Comparison of ENCODE assay signal across 10 mouse cellular contexts in genomic region chr2:4587685-4588409, GRCm38 (mm10).
DNase-seq lines count a peak whose midpoint lies in the region; ATAC-seq and TF ChIP-seq lines count a peak whose summit lies in the region.
"Had no signal": no experiment of that assay in that cellular context is flagged by ENCODE, and none has a peak within 500 bp of the region (broad histone marks: within the 10 kb centered on the region; RNA-seq: fewer than 3 reads in every experiment).

No protein-coding gene starts in this region.

- 15% methylated on average over 13 of the region's 13 CpGs for WGBS in kidney, postnatal 0 days
- WGBS in hindbrain, embryonic 14.5 days, result 72% methylated on average over 13 of the region's 13 CpGs
- WGBS in midbrain, embryonic 15.5 days, result 72% methylated on average over 13 of the region's 13 CpGs

- peaks cover 30% of the 10 kb centered on the region; the same call in 1 of the 2 replicates for H3K36me3 ChIP-seq in kidney, postnatal 0 days (ENCODE audit: insufficient read depth, low read length)
- H3K36me3 ChIP-seq in hindbrain, embryonic 14.5 days (replicated peaks; ENCODE audit: control insufficient read depth, insufficient read depth), result peaks cover 68% of the 10 kb centered on the region
- H3K36me3 ChIP-seq in midbrain, embryonic 15.5 days (replicated peaks), result peaks cover 25% of the 10 kb centered on the region

- DNase-seq in kidney, postnatal 0 days (ENCODE audit: low spot score), result peak; percentile 94
- no peak for DNase-seq in kidney, postnatal 36 days
- DNase-seq in embryo, embryonic 9.5 days (ENCODE audit: extremely low spot score), result peak; percentile 54
- DNase-seq in hindbrain, embryonic 14.5 days (ENCODE audit: low spot score), result no peak
- DNase-seq in left cerebral cortex, adult 11 months (ENCODE audit: low spot score), result no peak
- no peak for DNase-seq in ovary, adult 18-20 months (ENCODE audit: low spot score)
- DNase-seq in thymus, postnatal 14 days, result no peak
- DNase-seq: cerebellum, adult 2 months had no signal

- no peaks in the 10 kb centered on the region for H3K9me3 ChIP-seq in kidney, postnatal 0 days (replicated peaks; ENCODE audit: low read length)
- no peaks in the 10 kb centered on the region for H3K9me3 ChIP-seq in hindbrain, embryonic 14.5 days (ENCODE audit: control insufficient read depth, low read length)
- no peaks in the 10 kb centered on the region for H3K9me3 ChIP-seq in midbrain, embryonic 15.5 days
- H3K9me3 ChIP-seq: forebrain, embryonic 15.5 days had no signal

- peak overlapping the region; percentile 57; the same call in 1 of the 2 replicates for H3K27ac ChIP-seq in kidney, postnatal 0 days
- 0 out of 2 replicates have a peak overlapping the region, but pooled peaks have one; percentile 3 for H3K27ac ChIP-seq in hindbrain, embryonic 14.5 days
- H3K27ac ChIP-seq in midbrain, embryonic 15.5 days, result peak overlapping the region; percentile 17; the same call in 1 of the 2 replicates
- H3K27ac ChIP-seq: forebrain, embryonic 15.5 days had no signal

- H3K27me3 ChIP-seq in kidney, postnatal 0 days (ENCODE audit: insufficient read depth, low read length), result no peaks in the 10 kb centered on the region
- H3K27me3 ChIP-seq in hindbrain, embryonic 14.5 days (ENCODE audit: control insufficient read depth, insufficient read depth, low read length), result no peaks in the 10 kb centered on the region
- no peaks in the 10 kb centered on the region for H3K27me3 ChIP-seq in midbrain, embryonic 15.5 days (replicated peaks)
- H3K27me3 ChIP-seq: forebrain, embryonic 15.5 days had no signal

- H3K9ac ChIP-seq in kidney, postnatal 0 days (ENCODE audit: low read depth, low read length), result no peak overlapping the region
- no peak overlapping the region for H3K9ac ChIP-seq in hindbrain, embryonic 14.5 days
- no peak overlapping the region for H3K9ac ChIP-seq in midbrain, embryonic 15.5 days
- H3K9ac ChIP-seq: forebrain, embryonic 15.5 days had no signal

- no peak for TF ChIP-seq CTCF in kidney, postnatal 0 days (IDR thresholded peaks at IDR 0.05; ENCODE audit: low read depth)

- no peak overlapping the region for H3K4me3 ChIP-seq in kidney, postnatal 0 days (replicated peaks; ENCODE audit: low read depth, low read length)
- H3K4me3 ChIP-seq in hindbrain, embryonic 14.5 days (replicated peaks; ENCODE audit: low read length), result no peak overlapping the region
- H3K4me3 ChIP-seq in midbrain, embryonic 15.5 days, result no peak overlapping the region
- H3K4me3 ChIP-seq: forebrain, embryonic 15.5 days had no signal

- peak; percentile 79 for ATAC-seq in kidney, postnatal 0 days (replicated peaks; ENCODE audit: low FRiP score, low read depth)
- 0 out of 2 replicates have a peak, but pooled peaks have one; percentile 24 for ATAC-seq in hindbrain, embryonic 14.5 days (ENCODE audit: low FRiP score)
- peak; percentile 60; the same call in 1 of the 2 replicates for ATAC-seq in midbrain, embryonic 15.5 days (replicated peaks)
- ATAC-seq: forebrain, embryonic 15.5 days had no signal

- 0 out of 2 replicates have a peak overlapping the region, but pooled peaks have one; percentile 18 for H3K4me2 ChIP-seq in kidney, postnatal 0 days (ENCODE audit: low read length)
- no peak overlapping the region for H3K4me2 ChIP-seq in hindbrain, embryonic 14.5 days (replicated peaks)
- H3K4me2 ChIP-seq in midbrain, embryonic 15.5 days, result no peak overlapping the region
- H3K4me2 ChIP-seq: forebrain, embryonic 15.5 days had no signal

- peaks cover 36% of the 10 kb centered on the region for H3K4me1 ChIP-seq in kidney, postnatal 0 days (replicated peaks; ENCODE audit: insufficient read depth, low read length)
- no peaks in the 10 kb centered on the region; the same call in 1 of the 2 replicates for H3K4me1 ChIP-seq in hindbrain, embryonic 14.5 days (replicated peaks; ENCODE audit: control insufficient read depth, insufficient read depth, low read length)
- H3K4me1 ChIP-seq in midbrain, embryonic 15.5 days, result no peaks in the 10 kb centered on the region
- H3K4me1 ChIP-seq: forebrain, embryonic 15.5 days had no signal

Comparison
In these comparisons a context has a peak if more than half of its experiments do, and no peak if none do; other contexts are left out.
1. DNase-seq: peak in kidney, postnatal 0 days (single experiment) and embryo, embryonic 9.5 days (single experiment); none in kidney, postnatal 36 days (0 of 2), hindbrain, embryonic 14.5 days (single experiment), left cerebral cortex, adult 11 months (single experiment), ovary, adult 18-20 months (single experiment) and thymus, postnatal 14 days (single experiment).
2. ATAC-seq: peak in every context shown above with its lines; median percentile 79 in kidney, postnatal 0 days; 60 in midbrain, embryonic 15.5 days; 24 in hindbrain, embryonic 14.5 days.
3. H3K27ac ChIP-seq: peak in every context shown above with its lines; median percentile 57 in kidney, postnatal 0 days; 17 in midbrain, embryonic 15.5 days; 3 in hindbrain, embryonic 14.5 days.